Mouse (Mus musculus) myocyte (in vitro differentiated cells): ENCODE data around the gene Olfr414. TPM values are rescaled to one million over a fixed set of nuclear protein-coding genes. Genes with fewer than 3 reads are reported as not detected.

Experiments
- H3K27me3 ChIP-seq: one replicate; pipeline ENCODE4 v1.6.1; 2011; ENCODE audit not compliant: control insufficient read depth, insufficient read depth, insufficient read length
- H3K36me3 ChIP-seq: one replicate; pipeline ENCODE4 v1.6.1; 2011; ENCODE audit not compliant: control insufficient read depth, insufficient read depth
- H3K4me2 ChIP-seq: one replicate; pipeline ENCODE4 v1.6.1; 2011; ENCODE audit warnings: low read depth, control low read depth
- H3K4me3 ChIP-seq: one replicate; pipeline ENCODE4 v1.5.1; 2011; ENCODE audit warnings: mild to moderate bottlenecking, control low read depth, moderate library complexity
- H3K79me2 ChIP-seq: one replicate; pipeline ENCODE4 v1.6.1; 2011; ENCODE audit not compliant: control insufficient read depth, insufficient read depth
- H3ac ChIP-seq: one replicate; pipeline ENCODE4 v1.6.1; 2011; ENCODE audit not compliant: control insufficient read depth, insufficient read length
- CEBPB ChIP-seq: IDR thresholded peaks from 2 replicates; pipeline ENCODE4 v1.6.1; 2011; ENCODE audit warnings: mild to moderate bottlenecking, moderate library complexity; ENCODE audit not compliant: poor library complexity, insufficient read depth, severe bottlenecking
- E2F4 ChIP-seq: IDR thresholded peaks from one replicate; pipeline ENCODE4 v1.6.1; 2011; ENCODE audit warnings: mild to moderate bottlenecking, control low read depth, moderate library complexity; ENCODE audit not compliant: insufficient read depth
- MAX ChIP-seq: IDR thresholded peaks from one replicate; pipeline ENCODE4 v1.6.1; 2011; ENCODE audit warnings: low read depth, mild to moderate bottlenecking, control low read depth
- MYOD1 ChIP-seq, 3 experiments: IDR thresholded peaks; one replicate each; pipeline ENCODE4 v1.6.1; 2011; ENCODE audit warnings: control low read depth in 2 of 3, low read depth in 2 of 3, mild to moderate bottlenecking in 2 of 3, moderate library complexity in 1 of 3; ENCODE audit not compliant: insufficient read length in 2 of 3, control insufficient read depth in 1 of 3
- MYOG ChIP-seq, 3 experiments: IDR thresholded peaks; one replicate each; pipeline ENCODE4 v1.6.1; 2011; ENCODE audit warnings: control low read depth in 2 of 3, low read depth in 2 of 3, mild to moderate bottlenecking in 2 of 3; ENCODE audit not compliant: insufficient read length in 2 of 3, control insufficient read depth in 1 of 3, insufficient read depth in 1 of 3
- POLR2A ChIP-seq: IDR thresholded peaks from one replicate; pipeline ENCODE4 v1.6.1; 2011; ENCODE audit warnings: low read depth, mild to moderate bottlenecking, control low read depth, moderate library complexity; ENCODE audit not compliant: insufficient read length
- POLR2AphosphoS2 ChIP-seq: IDR thresholded peaks from one replicate; pipeline ENCODE4 v1.6.1; 2011; ENCODE audit warnings: low read depth, control low read depth; ENCODE audit not compliant: insufficient read length
- REST ChIP-seq: IDR thresholded peaks from one replicate; pipeline ENCODE4 v1.6.1; 2011; ENCODE audit warnings: mild to moderate bottlenecking, control low read depth, moderate library complexity; ENCODE audit not compliant: insufficient read depth, insufficient read length
- SRF ChIP-seq: IDR thresholded peaks from one replicate; pipeline ENCODE4 v1.6.1; 2011; ENCODE audit warnings: low read depth; ENCODE audit not compliant: control insufficient read depth, insufficient read length
- TCF12 ChIP-seq: IDR thresholded peaks from one replicate; pipeline ENCODE4 v1.6.1; 2011; ENCODE audit warnings: mild to moderate bottlenecking, control low read depth; ENCODE audit not compliant: poor library complexity, insufficient read depth, severe bottlenecking
- TCF3 ChIP-seq: IDR thresholded peaks from one replicate; pipeline ENCODE4 v1.6.1; 2011; ENCODE audit warnings: low read depth, control low read depth; ENCODE audit not compliant: insufficient read length
- USF1 ChIP-seq: IDR thresholded peaks from one replicate; pipeline ENCODE4 v1.6.1; 2011; ENCODE audit warnings: low read depth, mild to moderate bottlenecking, control low read depth, moderate library complexity
- polyA plus RNA-seq: library from polyadenylated mRNA; unstranded; fragments of >200 nt; fragmentation: generic; extraction: Trizol; gene quantifications from one replicate; pipeline ENCODE4 v1.2.1, GENCODE M21; 2012; ENCODE audit warnings: missing spikeins

Olfr414 gene
- polyA plus RNA-seq, 1 experiment = not detected

DNA sequence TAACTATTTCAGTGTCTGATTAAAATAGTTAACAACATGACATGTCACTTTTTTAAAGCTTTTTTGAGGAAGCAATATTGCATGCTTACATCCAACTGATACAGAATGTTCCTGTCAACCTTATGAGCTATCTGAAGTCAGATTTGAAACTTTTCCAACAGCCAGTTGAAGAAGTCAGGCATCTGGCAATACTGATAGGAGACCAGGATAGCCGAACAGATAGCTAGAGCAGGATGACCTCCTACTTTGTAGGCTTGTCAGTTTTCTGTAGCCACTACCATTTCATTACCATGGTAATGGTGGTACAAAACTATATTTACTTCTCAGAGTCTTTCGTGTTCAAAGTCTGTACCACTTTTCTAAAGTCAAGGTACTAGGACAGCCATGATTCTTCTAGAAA lies 4.5 kb downstream of the Olfr414 start:
- TF ChIP-seq CEBPB (no peak), SRF (no peak), TCF3 (no peak), TCF12 (no peak), USF1 (no peak), MYOD1 (IDR thresholded peaks at IDR 0.05; ENCODE audit: control insufficient read depth in 1 of 3, insufficient read length in 2 of 3, low read depth in 2 of 3) (no peak), E2F4 (no peak), POLR2AphosphoS2 (no peak), MAX (no peak), REST (no peak), POLR2A (no peak), MYOG (IDR thresholded peaks at IDR 0.05; ENCODE audit: control insufficient read depth in 1 of 3, insufficient read depth in 1 of 3, insufficient read length in 2 of 3, low read depth in 2 of 3) (no peak)
- no peaks in the 10 kb centered on the region for H3K79me2 ChIP-seq
- no peak overlapping the region for H3K4me3 ChIP-seq
- no peak overlapping the region for H3ac ChIP-seq
- H3K27me3 ChIP-seq = no peaks in the 10 kb centered on the region
- no peaks in the 10 kb centered on the region for H3K36me3 ChIP-seq
- no peak overlapping the region for H3K4me2 ChIP-seq

DNA sequence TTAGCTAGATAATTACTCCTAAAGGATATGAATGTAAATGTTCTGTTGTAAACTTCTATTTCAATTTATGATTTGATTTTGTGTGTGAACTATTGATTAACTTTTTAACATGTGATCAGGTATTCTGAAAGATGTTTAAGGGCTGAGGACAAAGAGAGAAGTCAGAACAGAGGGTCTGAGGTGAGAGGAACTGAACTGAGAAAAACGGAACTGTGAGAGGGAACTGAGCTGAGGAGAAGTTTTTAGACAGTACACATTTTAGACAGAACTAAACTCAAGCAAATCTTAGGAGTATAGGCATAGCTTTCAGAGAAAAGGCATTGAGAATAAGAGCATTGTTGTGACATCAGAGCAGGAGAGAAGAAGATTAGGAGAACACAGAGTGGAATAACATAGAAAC lies 10.3 kb downstream of the Olfr414 start:
- Histone ChIP-seq H3K36me3 (no peaks in the 10 kb centered on the region), H3ac (no peak overlapping the region), H3K27me3 (no peaks in the 10 kb centered on the region), H3K4me2 (no peak overlapping the region), H3K4me3 (no peak overlapping the region), H3K79me2 (no peaks in the 10 kb centered on the region)
- TF ChIP-seq SRF = no peak
- no peak for TF ChIP-seq TCF3
- no peak for TF ChIP-seq E2F4
- no peak for TF ChIP-seq POLR2AphosphoS2
- TF ChIP-seq TCF12 = no peak
- no peak for TF ChIP-seq POLR2A
- no peak for TF ChIP-seq USF1
- no peak for TF ChIP-seq MYOD1 (IDR thresholded peaks at IDR 0.05; ENCODE audit: control insufficient read depth in 1 of 3, insufficient read length in 2 of 3, low read depth in 2 of 3)
- TF ChIP-seq MYOG (IDR thresholded peaks at IDR 0.05; ENCODE audit: control insufficient read depth in 1 of 3, insufficient read depth in 1 of 3, insufficient read length in 2 of 3, low read depth in 2 of 3) = no peak
- TF ChIP-seq CEBPB = no peak
- TF ChIP-seq REST = no peak
- no peak for TF ChIP-seq MAX

DNA sequence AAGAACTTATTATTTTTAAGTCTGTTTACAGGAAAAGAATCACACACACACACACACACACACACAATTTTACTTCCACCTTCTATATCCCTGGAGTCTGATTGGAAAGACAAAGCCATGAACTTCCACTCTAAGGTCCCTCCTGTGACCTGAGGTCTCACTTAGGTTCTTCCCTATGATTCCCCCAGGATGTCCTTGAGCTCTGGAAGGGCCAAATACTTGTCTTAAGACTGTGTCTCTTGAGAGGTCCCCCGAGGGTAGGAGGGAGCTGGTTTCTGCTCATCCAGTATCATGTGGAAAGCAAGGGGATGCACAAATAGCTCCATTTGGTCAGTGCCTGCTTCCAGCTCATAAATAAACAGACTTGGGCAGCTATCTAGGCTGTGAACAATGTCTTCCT lies 17.9 kb downstream of the Olfr414 start, which contains the start of gene Olfr220:
Gene Olfr220, plus strand, starts transcription at position 301 of the 400 bp plus-strand sequence.
- Histone ChIP-seq H3K4me2 (no peak within 1 kb of the TSS), H3K36me3 (no peaks in the 10 kb centered on the region), H3ac (no peak within 1 kb of the TSS), H3K79me2 (no peaks in the 10 kb centered on the region), H3K27me3 (no peaks in the 10 kb centered on the region), H3K4me3 (no peak within 1 kb of the TSS)
- TF ChIP-seq CEBPB = no peak
- no peak for TF ChIP-seq MYOG (IDR thresholded peaks at IDR 0.05; ENCODE audit: control insufficient read depth in 1 of 3, insufficient read depth in 1 of 3, insufficient read length in 2 of 3, low read depth in 2 of 3)
- no peak for TF ChIP-seq SRF
- TF ChIP-seq POLR2A = no peak
- TF ChIP-seq TCF12 = no peak
- no peak for TF ChIP-seq USF1
- TF ChIP-seq REST = no peak
- TF ChIP-seq MYOD1 (IDR thresholded peaks at IDR 0.05; ENCODE audit: control insufficient read depth in 1 of 3, insufficient read length in 2 of 3, low read depth in 2 of 3) = no peak
- TF ChIP-seq E2F4 = no peak
- TF ChIP-seq TCF3 = no peak
- no peak for TF ChIP-seq POLR2AphosphoS2
- TF ChIP-seq MAX = no peak

DNA sequence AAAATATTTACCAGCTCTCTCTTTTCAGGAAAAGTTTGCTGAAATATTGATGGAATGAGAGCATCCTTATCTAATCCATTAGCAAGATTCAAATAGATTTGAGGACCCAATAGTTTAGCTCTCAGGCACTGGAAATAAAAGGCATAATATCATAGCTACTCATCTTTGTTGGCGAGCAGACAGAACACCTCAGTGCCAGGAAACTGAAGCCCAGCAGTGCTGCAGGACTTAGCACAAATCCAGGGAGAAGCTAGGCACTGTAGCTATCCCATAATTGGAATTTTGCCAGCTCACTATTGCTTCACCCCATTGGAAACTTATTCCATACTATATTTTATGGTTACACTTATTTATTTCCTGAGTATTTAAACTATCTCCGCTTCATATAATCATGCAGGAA lies 31.2 kb downstream of the Olfr414 start:
- Histone ChIP-seq H3K36me3 (no peaks in the 10 kb centered on the region), H3K4me3 (no peak overlapping the region), H3K27me3 (no peaks in the 10 kb centered on the region), H3ac (no peak overlapping the region), H3K4me2 (no peak overlapping the region), H3K79me2 (no peaks in the 10 kb centered on the region)
- no peak for TF ChIP-seq TCF3
- TF ChIP-seq SRF = no peak
- TF ChIP-seq TCF12 = no peak
- TF ChIP-seq POLR2A = no peak
- no peak for TF ChIP-seq MYOG (IDR thresholded peaks at IDR 0.05; ENCODE audit: control insufficient read depth in 1 of 3, insufficient read depth in 1 of 3, insufficient read length in 2 of 3, low read depth in 2 of 3)
- no peak for TF ChIP-seq MAX
- no peak for TF ChIP-seq REST
- TF ChIP-seq MYOD1 (IDR thresholded peaks at IDR 0.05; ENCODE audit: control insufficient read depth in 1 of 3, insufficient read length in 2 of 3, low read depth in 2 of 3) = no peak
- no peak for TF ChIP-seq POLR2AphosphoS2
- TF ChIP-seq USF1 = no peak
- no peak for TF ChIP-seq CEBPB
- TF ChIP-seq E2F4 = no peak
